Mouse (Mus musculus) adrenal gland, postnatal 4 days (tissue): Measurements from ENCODE around the gene Gsg1l. TPM values are rescaled to one million over a fixed set of nuclear protein-coding genes. Genes with fewer than 3 reads are reported as not detected.

Source experiments
- DNase-seq, 2 experiments: peaks; one replicate each; pipeline ENCODE4 v3.0.0; 2021 to 2022; ENCODE audit warnings: low spot score in 2 of 2, mixed read lengths in 2 of 2
- total RNA-seq, 2 experiments: library from RNA; stranded (reverse); gene quantifications; 2 replicates each; pipeline ENCODE4 v1.2.3; 2021

Gsg1l gene
- total RNA-seq, 2 experiments from 2014 or later: 13.2 to 13.9 TPM

- DNase-seq: no peak
Observed at GRCm38 (mm10) chr7:125987117-125987516, 95.1 kb downstream of the Gsg1l start.

DNA sequence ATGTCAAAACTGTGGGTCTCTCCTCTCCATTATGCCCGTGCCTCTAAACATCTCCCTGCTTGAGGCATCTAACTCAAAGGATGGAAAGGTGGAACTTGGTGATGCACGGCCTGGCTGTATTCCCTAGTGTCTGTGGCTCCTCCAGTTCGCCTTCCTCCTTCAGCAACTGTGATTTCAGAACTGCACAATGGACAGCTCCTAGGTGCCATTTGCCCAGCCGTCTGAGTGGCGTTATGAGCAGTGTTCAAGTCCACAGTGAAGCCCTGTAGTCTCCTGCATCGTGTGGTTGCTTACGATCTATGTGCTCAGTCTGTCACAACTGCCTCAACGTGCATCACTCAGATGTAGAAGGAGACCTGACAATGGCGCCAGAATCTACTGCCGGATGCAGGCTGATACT, 96.6 kb downstream of the Gsg1l start:
- no peak for DNase-seq

GRCm38 (mm10) chr7:125983902-125984841, 98.0 kb downstream of the Gsg1l start:
- DNase-seq: no peak

DNA sequence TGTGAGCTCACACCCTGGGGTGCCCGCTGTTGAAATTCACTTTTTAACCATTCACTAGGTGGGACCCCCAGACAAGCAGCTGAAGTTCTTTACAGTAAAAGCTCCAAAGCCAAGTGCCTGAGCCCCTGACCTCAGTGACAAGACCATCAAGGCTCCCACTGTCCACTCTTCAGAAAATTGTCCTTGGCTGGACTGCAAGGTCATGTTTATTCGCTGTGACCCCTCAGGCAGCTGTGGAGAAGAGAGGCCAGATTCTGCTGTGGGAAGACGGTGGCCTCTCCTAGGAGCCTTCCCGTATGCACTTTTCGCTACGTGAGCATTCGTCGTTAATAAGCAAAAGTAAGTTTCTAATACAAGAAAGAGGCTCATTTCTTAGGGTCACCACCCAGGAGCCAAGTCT, 102.6 kb downstream of the Gsg1l start:
- no peak for DNase-seq

DNA sequence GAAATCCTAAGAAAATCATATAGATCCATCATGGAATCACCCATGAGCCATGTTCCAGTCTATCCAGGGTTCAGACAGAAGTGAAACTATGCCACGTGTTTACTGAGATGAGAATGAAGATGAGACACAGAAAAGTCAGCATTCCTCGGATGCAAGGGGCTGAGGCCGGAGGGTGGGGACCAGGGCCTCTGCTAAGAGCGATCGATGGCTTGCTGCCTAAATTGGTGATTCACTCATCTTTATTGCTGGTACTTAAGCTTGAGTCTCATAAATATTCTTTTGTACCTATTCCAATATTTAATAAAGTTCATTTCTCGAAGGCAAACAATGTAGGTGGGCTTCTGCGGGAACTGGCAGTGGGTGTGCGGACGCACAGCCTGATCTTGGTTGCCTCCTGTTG, 105.5 kb downstream of the Gsg1l start:
- DNase-seq: no peak

GRCm38 (mm10) chr7:125975414-125975813, 106.8 kb downstream of the Gsg1l start:
- DNase-seq: no peak

DNA sequence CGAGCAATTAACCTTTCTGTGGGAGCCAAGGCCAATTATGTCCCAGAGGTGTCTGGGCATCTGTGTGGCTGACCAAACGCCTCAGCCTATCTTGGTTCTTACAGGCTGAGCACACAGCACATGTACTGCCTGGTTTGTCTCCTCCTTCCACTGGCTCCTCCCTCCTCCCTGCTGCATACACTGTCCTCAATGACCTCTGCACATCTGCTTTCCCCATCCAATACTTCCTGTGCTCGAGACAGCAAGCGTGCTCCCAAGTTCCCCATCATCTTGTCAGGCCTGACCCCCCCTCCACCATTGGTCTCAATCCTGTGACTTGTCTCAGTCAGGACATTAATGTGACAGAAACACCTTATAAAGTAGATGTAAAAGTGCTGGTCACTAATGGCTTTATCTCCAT, 108.3 kb downstream of the Gsg1l start:
- DNase-seq: no peak

GRCm38 (mm10) chr7:125972776-125973175, 109.4 kb downstream of the Gsg1l start:
- DNase-seq: no peak

DNA sequence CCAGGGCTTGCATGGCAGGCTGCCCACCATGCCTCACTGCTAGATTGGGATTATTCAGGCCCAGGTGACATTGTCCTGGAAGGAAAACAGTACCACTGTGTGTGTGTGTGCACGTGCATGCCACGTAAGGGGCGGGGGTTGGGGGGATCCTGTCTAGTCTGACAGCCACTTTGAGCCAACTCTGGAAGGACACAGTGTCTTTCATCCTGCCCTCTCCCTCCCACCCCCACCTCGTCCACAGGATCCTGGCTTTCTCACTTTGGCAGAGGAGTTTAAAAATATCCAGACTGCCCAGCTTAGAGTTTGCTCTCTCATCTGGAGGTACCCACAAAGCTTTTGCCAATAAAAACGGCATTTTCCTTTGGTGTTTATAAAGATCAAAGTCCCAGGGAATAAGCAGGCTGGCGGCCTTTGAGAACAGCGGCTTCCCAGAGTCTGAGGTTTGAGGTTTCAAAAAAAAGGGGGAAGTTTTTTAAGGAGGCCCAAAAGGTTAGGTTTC, 110.0 kb downstream of the Gsg1l start:
- DNase-seq: no peak

DNA sequence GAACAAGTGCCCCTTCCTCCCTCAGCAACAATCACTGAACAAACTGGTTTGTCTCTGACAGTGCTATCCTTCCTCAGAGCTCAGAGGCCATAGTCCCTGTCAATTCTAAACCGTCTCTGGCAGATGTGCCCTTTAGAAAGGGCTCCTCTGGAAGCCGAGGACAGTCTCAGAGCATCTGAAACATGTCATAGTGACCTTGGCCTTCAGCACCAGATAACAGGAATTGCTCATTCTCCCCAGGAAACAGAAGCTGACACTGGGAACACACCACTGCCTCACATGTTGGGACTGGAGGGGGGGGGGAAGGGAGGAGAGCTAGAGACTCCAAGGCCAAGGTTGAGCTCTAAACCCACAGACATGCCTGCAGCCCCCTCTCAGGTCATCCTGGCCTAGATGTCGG, 113.1 kb downstream of the Gsg1l start:
- DNase-seq: peak in 1 of 2 experiments; percentile 24

DNA sequence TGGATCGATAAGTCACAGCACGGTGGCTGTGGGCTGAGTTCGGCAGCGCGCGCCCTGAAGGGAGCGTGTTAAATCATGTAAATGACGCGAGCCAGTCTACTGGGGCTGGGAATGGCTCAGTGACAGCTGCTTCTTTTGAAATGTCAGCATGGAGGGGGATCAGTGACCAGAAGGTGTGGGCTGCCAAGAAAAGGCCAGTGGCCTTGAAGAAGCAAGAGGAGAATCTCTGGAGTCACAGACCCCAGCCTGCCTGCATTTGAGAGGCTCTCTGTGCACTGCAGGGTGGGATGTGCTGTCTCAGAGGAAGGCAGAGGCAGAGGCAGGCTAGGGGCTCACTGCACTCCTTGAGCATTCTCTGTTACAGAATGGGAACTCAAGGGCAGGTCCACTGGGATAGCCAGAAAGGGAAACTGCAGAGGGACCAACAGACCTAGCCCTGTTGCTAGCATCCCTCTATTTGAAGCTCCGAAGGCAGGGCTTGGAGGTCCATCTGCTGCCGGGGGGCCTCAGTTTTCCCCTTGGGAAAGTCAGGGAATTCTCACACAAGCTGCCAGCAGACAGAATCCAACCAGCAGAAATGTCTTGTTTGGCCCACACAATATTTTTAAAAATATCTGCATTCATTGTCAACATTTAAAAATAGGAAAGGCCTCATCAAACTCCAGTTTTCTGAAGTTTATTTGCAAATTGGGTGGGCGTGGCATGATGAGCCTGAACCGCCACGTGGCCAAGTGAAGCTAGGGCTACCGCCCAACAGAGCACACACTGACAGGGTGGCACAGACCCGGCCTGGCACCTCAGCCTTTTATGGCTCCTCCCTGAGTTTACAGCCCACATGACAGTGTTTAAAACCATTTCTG, 115.6 kb downstream of the Gsg1l start:
- DNase-seq: no peak

GRCm38 (mm10) chr7:125964087-125964607, 118.1 kb downstream of the Gsg1l start:
- DNase-seq: no peak

DNA sequence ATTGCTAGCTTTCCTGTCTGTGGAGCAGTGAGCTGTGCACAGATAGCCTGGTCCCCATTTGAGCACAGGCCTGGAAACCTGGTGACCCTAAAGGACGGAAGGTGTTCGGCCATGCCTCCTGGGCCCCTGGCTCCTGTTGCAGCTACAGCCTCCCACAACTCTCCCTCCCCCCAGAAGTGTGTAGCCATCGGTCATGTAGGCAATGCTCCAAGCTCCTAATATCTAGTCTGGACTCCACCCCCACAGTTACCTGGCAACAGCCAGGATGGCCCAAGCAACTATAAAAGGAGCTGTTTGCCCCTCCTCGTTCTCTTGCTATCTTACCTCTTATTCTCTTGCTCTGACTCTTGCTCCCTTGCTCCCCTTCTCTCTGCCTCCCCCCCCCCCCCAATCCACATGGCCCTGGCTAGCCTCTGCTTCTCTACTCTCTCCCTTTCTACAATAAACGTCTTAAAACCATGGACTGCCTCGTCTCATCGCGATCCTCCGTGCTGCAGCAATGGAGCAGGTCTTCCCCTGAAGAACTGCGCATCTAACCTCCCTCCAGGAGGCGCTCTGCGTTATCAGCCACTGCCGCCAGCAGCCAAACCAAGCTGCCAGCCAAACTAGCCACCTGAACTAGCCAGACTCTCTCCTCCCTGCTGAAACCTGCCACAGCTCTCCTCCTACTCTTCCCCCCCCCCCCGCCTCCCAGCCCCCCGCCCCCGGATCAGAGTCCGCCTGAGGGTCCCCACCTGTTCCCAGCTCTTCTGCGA, 122.7 kb downstream of the Gsg1l start:
- no peak for DNase-seq

GRCm38 (mm10) chr7:125958856-125959255, 123.4 kb downstream of the Gsg1l start:
- DNase-seq: no peak

DNA sequence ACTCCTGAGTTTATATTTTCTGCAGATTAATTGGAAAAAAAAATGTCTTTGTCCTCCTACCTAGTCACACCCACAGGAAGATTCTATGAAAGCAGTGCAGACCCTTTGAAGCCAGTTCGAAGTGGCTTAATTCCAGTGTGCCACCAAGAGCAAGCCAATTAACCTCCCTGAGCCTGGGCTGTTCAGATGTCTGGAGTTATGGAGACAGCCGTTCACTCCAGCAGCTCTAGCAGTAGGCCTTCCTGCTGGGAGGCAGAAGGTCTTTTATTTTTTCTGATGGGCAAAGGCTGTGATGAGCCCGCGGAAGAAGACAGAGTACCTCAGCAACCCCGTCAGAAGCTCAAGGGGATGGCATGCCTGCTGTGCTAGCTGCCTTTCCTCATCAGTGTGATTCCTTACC, 127.2 kb downstream of the Gsg1l start:
- no peak for DNase-seq

DNA sequence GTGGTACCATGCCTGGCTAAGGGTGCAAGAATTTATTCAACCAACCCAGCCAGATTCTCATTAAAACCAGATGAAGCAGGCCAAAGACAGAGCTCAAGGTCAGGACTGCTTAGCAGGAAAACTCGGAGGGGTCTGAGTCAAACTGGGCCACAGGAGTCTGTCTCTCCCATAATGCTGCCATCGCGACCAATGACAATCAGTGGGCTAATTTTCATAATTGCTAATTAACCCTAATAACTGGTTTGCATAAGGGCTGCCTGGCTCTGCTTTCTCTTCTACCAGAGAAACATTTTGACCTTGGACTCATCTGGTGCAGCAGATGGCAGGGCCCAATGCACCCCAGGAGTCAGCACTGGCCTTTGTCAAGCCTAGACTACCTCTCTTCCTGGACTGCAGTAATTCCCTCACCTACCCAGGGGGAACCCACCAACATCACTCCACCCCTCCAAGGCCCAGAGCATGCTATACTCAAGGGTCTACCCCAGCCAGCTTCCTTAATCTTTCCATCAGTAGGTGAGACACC, 127.8 kb downstream of the Gsg1l start:
- no peak for DNase-seq

DNA sequence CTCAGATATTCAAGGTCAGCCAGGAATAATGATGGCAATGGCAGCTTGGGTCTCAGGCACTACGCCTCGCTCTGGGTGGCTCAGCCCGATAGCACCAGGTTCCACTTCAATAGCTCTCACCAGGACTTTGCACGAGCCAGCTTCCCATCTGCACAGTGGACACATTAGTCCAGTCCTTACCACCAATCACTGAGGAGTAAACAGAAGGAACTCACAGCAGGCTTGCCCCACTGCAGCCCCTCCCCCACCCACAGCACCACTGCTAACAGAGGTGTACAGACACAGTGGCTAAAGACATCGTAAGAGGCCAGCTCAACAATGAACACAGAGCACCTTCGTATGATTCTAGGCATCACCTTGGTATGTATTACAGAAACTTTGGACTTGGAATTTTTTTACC, 128.4 kb downstream of the Gsg1l start:
- DNase-seq: no peak

DNA sequence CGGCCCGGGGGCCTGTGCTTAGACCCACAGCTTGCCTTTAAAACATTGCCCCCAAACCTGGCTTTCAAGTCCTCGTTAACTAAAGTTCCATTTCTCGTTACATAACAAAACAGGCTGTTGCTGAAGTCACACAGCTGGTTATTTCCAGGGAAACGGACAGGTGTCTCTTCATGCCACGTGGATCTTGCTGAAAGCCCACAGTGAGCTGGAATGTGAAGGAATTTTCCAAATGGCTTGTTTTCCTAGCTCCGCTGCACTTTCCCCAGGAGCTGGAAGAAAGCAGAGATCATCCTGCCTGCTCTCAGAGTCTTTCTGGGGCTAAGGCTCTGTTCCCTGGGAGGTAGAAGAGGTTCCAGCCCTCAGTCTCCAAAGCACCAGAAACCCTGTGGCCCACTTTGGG, 130.3 kb downstream of the Gsg1l start:
- DNase-seq: no peak

GRCm38 (mm10) chr7:125948973-125949372, 133.2 kb downstream of the Gsg1l start:
- DNase-seq: no peak

- DNase-seq: no peak
Observed at GRCm38 (mm10) chr7:125945915-125946314, 136.3 kb downstream of the Gsg1l start.

GRCm38 (mm10) chr7:125944631-125945030, 137.6 kb downstream of the Gsg1l start:
- DNase-seq: no peak
